Mouse (Mus musculus) limb, embryonic 12.5 days (tissue): ENCODE data around the gene Rps25. TPM values are rescaled to one million over a fixed set of nuclear protein-coding genes. Genes with fewer than 3 reads are reported as not detected.
"Not testable (repeated sequence)": the region's sequence is repeated elsewhere in the genome, so short reads cannot be mapped to it uniquely, and the experiment has no call there.

Experiments used
- ATAC-seq: fragments of 200-750 bp; cut with Nextera tagmentation; 2 replicates; pipeline ENCODE4 v1.8.0; 2017; ENCODE audit warnings: low read depth, moderate TSS enrichment; ENCODE audit not compliant: insufficient number of reproducible peaks, insufficient read depth, low FRiP score, low TSS enrichment
- H3K27ac ChIP-seq: fragments of 300-500 bp; sonication (generic); 2 replicates; pipeline ENCODE4 v1.5.1; 2016; ENCODE audit warnings: mild to moderate bottlenecking, moderate library complexity
- H3K27me3 ChIP-seq: fragments of 300-500 bp; sonication (generic); 2 replicates; pipeline ENCODE4 v1.6.1; 2016; ENCODE audit warnings: mild to moderate bottlenecking, moderate library complexity
- H3K36me3 ChIP-seq: fragments of 300-500 bp; sonication (generic); 2 replicates; pipeline ENCODE4 v1.6.1; 2016; ENCODE audit warnings: mild to moderate bottlenecking, moderate library complexity
- H3K4me1 ChIP-seq: fragments of 300-500 bp; sonication (generic); replicated peaks from 2 replicates; pipeline ENCODE4 v1.6.1; 2016
- H3K4me2 ChIP-seq: fragments of 300-500 bp; sonication (generic); 2 replicates; pipeline ENCODE4 v1.6.1; 2016; ENCODE audit warnings: mild to moderate bottlenecking, moderate library complexity
- H3K4me3 ChIP-seq: fragments of 300-500 bp; sonication (generic); replicated peaks from 2 replicates; pipeline ENCODE4 v1.5.1; 2016; ENCODE audit warnings: mild to moderate bottlenecking
- H3K9ac ChIP-seq: fragments of 300-500 bp; sonication (generic); replicated peaks from 2 replicates; pipeline ENCODE4 v1.6.1; 2016; ENCODE audit warnings: mild to moderate bottlenecking, moderate library complexity
- H3K9me3 ChIP-seq: fragments of 300-500 bp; sonication (generic); 2 replicates; pipeline ENCODE4 v1.6.1; 2016; ENCODE audit warnings: mild to moderate bottlenecking, moderate library complexity
- WGBS: fragments of 180-500 bp; shearing (Covaris S2); methylation state at CpG from one replicate; pipeline ENCODE4 v1.1.7; 2016; 5-methylcytosine and 5-hydroxymethylcytosine counted together
- polyA plus RNA-seq: library from polyadenylated mRNA; unstranded; fragments of >200 nt; fragmentation: Nextera tagmentation; extraction: Ambion mirVana; gene quantifications from 2 replicates; pipeline ENCODE4 v1.2.1, GENCODE M21; 2016

The Rps25 gene
- polyA plus RNA-seq, 1 experiment from 2014 or later, result 2,041 TPM

GRCm38 (mm10) chr9:44405011-44405410 is 1.9 kb upstream of the Rps25 start:
- ATAC-seq, result no peak

GRCm38 (mm10) chr9:44407752-44408097 is 786 bp downstream of the Rps25 start:
- Histone ChIP-seq H3K4me1 (peaks cover 9% of the 10 kb centered on the region), H3K36me3 (peaks cover 71% of the 10 kb centered on the region), H3K9ac (peak overlapping the region; percentile 86), H3K27me3 (no peaks in the 10 kb centered on the region), H3K4me2 (peak overlapping the region; percentile 80), H3K4me3 (peak overlapping the region; percentile 84), H3K9me3 (no peaks in the 10 kb centered on the region), H3K27ac (peak overlapping the region; percentile 95)
- under 1% methylated on average over 24 of the region's 24 CpGs for WGBS
- ATAC-seq, result no peak; the same call in 1 of the 2 replicates

More at GRCm38 (mm10) chr9:44405011-44405410, 1.9 kb upstream of the Rps25 start:
- no peak overlapping the region for H3K9ac ChIP-seq
- WGBS, result 83% methylated on average over 3 of the region's 3 CpGs
- H3K4me3 ChIP-seq, result no peak overlapping the region
- no peaks in the 10 kb centered on the region for H3K27me3 ChIP-seq
- H3K27ac ChIP-seq, result no peak overlapping the region
- peaks cover 71% of the 10 kb centered on the region for H3K36me3 ChIP-seq
- H3K4me1 ChIP-seq, result peaks cover 9% of the 10 kb centered on the region
- H3K4me2 ChIP-seq, result no peak overlapping the region
- no peaks in the 10 kb centered on the region for H3K9me3 ChIP-seq

GRCm38 (mm10) chr9:44408693-44409092 is 1.8 kb downstream of the Rps25 start:
- H3K27me3 ChIP-seq, H3K9me3 ChIP-seq, H3K4me1 ChIP-seq, ATAC-seq, H3K27ac ChIP-seq, H3K9ac ChIP-seq: not testable (repeated sequence)
- 79% methylated on average over 9 of the region's 9 CpGs for WGBS
- peak overlapping the region; percentile 80 for H3K4me2 ChIP-seq
- H3K4me3 ChIP-seq, result peak overlapping the region; percentile 84
- H3K36me3 ChIP-seq, result peaks cover 71% of the 10 kb centered on the region

- Histone ChIP-seq H3K9ac (no peak overlapping the region), H3K36me3 (peaks cover 67% of the 10 kb centered on the region), H3K4me3 (no peak overlapping the region), H3K9me3 (no peaks in the 10 kb centered on the region), H3K4me2 (no peak overlapping the region), H3K4me1 (peaks cover 9% of the 10 kb centered on the region; the same call in 1 of the 2 replicates), H3K27me3 (no peaks in the 10 kb centered on the region), H3K27ac (no peak overlapping the region)
- no peak for ATAC-seq
- 87% methylated on average over 2 of the region's 2 CpGs for WGBS
Measured at GRCm38 (mm10) chr9:44410647-44411336, 3.9 kb downstream of the Rps25 start.

- no peaks in the 10 kb centered on the region for H3K27me3 ChIP-seq
- H3K9me3 ChIP-seq, result no peaks in the 10 kb centered on the region
- no peak overlapping the region for H3K9ac ChIP-seq
- no peak overlapping the region for H3K4me3 ChIP-seq
- peaks cover 6% of the 10 kb centered on the region; the same call in 1 of the 2 replicates for H3K4me1 ChIP-seq
- no peak for ATAC-seq
- no peak overlapping the region for H3K4me2 ChIP-seq
- H3K36me3 ChIP-seq, result peaks cover 73% of the 10 kb centered on the region
- no peak overlapping the region for H3K27ac ChIP-seq
- WGBS, result 80% methylated on average over 1 of the region's 1 CpGs
Measured at GRCm38 (mm10) chr9:44411601-44412130, 4.7 kb downstream of the Rps25 start.

- peaks cover 10% of the 10 kb centered on the region for H3K4me1 ChIP-seq
Measured at GRCm38 (mm10) chr9:44412306-44412705, 5.4 kb downstream of the Rps25 start.

GRCm38 (mm10) chr9:44412781-44413180 is 5.8 kb downstream of the Rps25 start:
- 89% methylated on average over 2 of the region's 2 CpGs for WGBS
- no peak for ATAC-seq
- peaks cover 12% of the 10 kb centered on the region for H3K4me1 ChIP-seq
- H3K9me3 ChIP-seq, result no peaks in the 10 kb centered on the region
- H3K4me3 ChIP-seq, result no peak overlapping the region
- no peak overlapping the region for H3K4me2 ChIP-seq
- H3K9ac ChIP-seq, result no peak overlapping the region
- no peak overlapping the region for H3K27ac ChIP-seq
- peaks cover 73% of the 10 kb centered on the region for H3K36me3 ChIP-seq
- no peaks in the 10 kb centered on the region for H3K27me3 ChIP-seq

More at GRCm38 (mm10) chr9:44412306-44412705, 5.4 kb downstream of the Rps25 start:
- no peak for ATAC-seq
- Histone ChIP-seq H3K27ac (no peak overlapping the region), H3K27me3 (no peaks in the 10 kb centered on the region), H3K36me3 (peaks cover 73% of the 10 kb centered on the region), H3K9ac (no peak overlapping the region), H3K9me3 (no peaks in the 10 kb centered on the region), H3K4me3 (no peak overlapping the region), H3K4me2 (no peak overlapping the region)
- WGBS, result 79% methylated on average over 4 of the region's 4 CpGs

- Histone ChIP-seq H3K27ac (peak overlapping the region; percentile 80), H3K4me1 (peaks cover 6% of the 10 kb centered on the region), H3K36me3 (peaks cover 36% of the 10 kb centered on the region), H3K4me3 (peak overlapping the region; percentile 81), H3K9me3 (peaks cover 4% of the 10 kb centered on the region; the same call in 1 of the 2 replicates), H3K4me2 (peak overlapping the region; percentile 83), H3K27me3 (no peaks in the 10 kb centered on the region), H3K9ac (peak overlapping the region; percentile 84)
- WGBS, result 6% methylated on average over 26 of the region's 26 CpGs
- peak; percentile 77; the same call in 1 of the 2 replicates for ATAC-seq
Measured at GRCm38 (mm10) chr9:44417156-44417891, 10.4 kb downstream of the Rps25 start.

GRCm38 (mm10) chr9:44417892-44418363 is 11.0 kb downstream of the Rps25 start:
- peaks cover 30% of the 10 kb centered on the region for H3K36me3 ChIP-seq
- peaks cover 6% of the 10 kb centered on the region for H3K4me1 ChIP-seq
- H3K4me3 ChIP-seq, result peak overlapping the region; percentile 81
- no peaks in the 10 kb centered on the region for H3K27me3 ChIP-seq
- under 1% methylated on average over 38 of the region's 38 CpGs for WGBS
- peak overlapping the region; percentile 83 for H3K4me2 ChIP-seq
- peak overlapping the region; percentile 80 for H3K27ac ChIP-seq
- peak; percentile 84 for ATAC-seq
- peak overlapping the region; percentile 84 for H3K9ac ChIP-seq
- peaks cover 4% of the 10 kb centered on the region; the same call in 1 of the 2 replicates for H3K9me3 ChIP-seq

- no peak for ATAC-seq
- Histone ChIP-seq H3K36me3 (peaks cover 21% of the 10 kb centered on the region), H3K9me3 (peaks cover 4% of the 10 kb centered on the region; the same call in 1 of the 2 replicates), H3K4me2 (peak within 1 kb of the TSS; percentile 83), H3K27ac (peak within 1 kb of the TSS; percentile 80), H3K9ac (peak within 1 kb of the TSS; percentile 84), H3K4me1 (peaks cover 6% of the 10 kb centered on the region), H3K27me3 (no peaks in the 10 kb centered on the region), H3K4me3 (peak within 1 kb of the TSS; percentile 81)
- 80% methylated on average over 14 of the region's 14 CpGs for WGBS
Measured at GRCm38 (mm10) chr9:44418519-44419385, 11.8 kb downstream of the Rps25 start, which contains the start of gene Ccdc84. Ccdc84 (minus strand) TSS chr9:44418569.
